Mouse (Mus musculus) mouse trophoblast stem cell (cell line): Measurements from ENCODE around the gene Fam205a1.
"Not testable (repeated sequence)": the region's sequence is repeated elsewhere in the genome, so short reads cannot be mapped to it uniquely, and the experiment has no call there.

Source experiments
- in situ Hi-C, 2 experiments: fragments of 300-500 bp; cut with MseI, MboI; formaldehyde crosslinking; loops; 2 replicates in 1 of 2; 3 replicates in 1 of 2; pipeline ENCODE4 v1.15.1; 2025

Fam205a1 gene

GRCm38 (mm10) chr4:42853788-42854187, at the start of gene Fam205a1:
Gene Fam205a1 (minus strand): TSS chr4:42853888.
- in situ Hi-C loops: not testable (repeated sequence)

GRCm38 (mm10) chr4:42902730-42903129, 49.0 kb upstream of the Fam205a1 start:
- in situ Hi-C loops: no loop called here

DNA sequence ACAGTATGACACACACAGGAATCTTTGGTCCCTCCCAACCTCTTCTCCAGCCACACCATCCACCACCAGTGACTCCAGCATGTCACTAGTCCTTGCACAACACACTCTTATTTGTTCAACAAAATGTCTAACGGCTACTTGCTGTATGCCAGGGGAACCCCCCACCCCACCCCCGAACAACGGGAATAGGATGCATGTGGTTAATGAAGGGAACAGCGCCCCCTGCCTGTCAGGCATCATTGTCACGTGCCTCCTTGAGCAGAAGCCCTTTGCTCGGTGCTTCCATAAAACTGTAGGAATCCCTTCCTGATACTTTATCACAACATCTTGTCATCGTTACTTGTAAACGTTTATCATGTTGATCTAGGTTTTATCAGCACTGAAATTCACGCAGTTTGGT, 48.5 kb upstream of the Fam205a1 start:
- in situ Hi-C loops: no loop called here

GRCm38 (mm10) chr4:42900878-42901277, 47.2 kb upstream of the Fam205a1 start:
- in situ Hi-C loops: no loop called here

DNA sequence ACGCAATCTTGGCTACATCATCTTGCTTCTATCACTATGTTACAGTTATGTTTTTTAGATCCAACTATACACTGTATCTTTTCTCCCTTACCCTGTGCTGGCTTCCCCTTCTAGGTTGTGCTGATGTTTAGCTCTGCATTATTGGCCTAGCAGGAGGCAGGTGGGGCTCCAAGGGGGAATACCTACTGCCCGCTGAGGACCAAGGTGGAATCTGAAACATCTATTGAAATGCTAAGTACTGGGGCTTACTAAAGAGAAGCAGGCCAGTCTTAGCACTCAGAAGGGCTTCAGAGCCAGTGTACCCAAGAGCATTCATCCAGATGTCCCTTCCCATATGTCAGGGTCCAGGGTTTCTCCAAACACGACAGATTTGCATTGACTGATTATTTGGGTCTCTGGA, 45.2 kb upstream of the Fam205a1 start:
- in situ Hi-C loops: no loop called here

GRCm38 (mm10) chr4:42895118-42895517, 41.4 kb upstream of the Fam205a1 start:
- in situ Hi-C loops: no loop called here

- in situ Hi-C loops: no loop called here
These were observed 37.5 kb upstream of the Fam205a1 start for GRCm38 (mm10) chr4:42891176-42891575.

GRCm38 (mm10) chr4:42888806-42889205, 35.1 kb upstream of the Fam205a1 start:
- in situ Hi-C loops: no loop called here

- in situ Hi-C loops: no loop called here
These were observed 33.2 kb upstream of the Fam205a1 start for GRCm38 (mm10) chr4:42886926-42887325.

DNA sequence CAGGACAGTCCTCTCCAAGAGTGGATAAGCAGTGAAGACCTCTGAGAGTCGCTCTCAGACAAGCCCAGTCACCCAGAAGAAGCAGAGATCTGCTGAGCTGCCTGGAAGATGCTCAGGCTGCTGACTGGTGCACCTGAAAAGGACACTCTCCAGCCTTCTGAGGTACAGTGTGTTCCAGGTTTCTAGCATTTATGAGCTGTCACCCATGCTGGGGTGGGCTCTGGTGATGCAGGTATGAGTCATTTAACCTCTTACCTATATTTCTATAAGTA, 26.9 kb upstream of the Fam205a1 start:
- in situ Hi-C loops: no loop called here

GRCm38 (mm10) chr4:42879829-42880676, 26.4 kb upstream of the Fam205a1 start:
- in situ Hi-C loops: loop anchor here (5.0 kb wide), 2 partner anchors 52 to 62 kb away; no protein-coding TSS in a partner anchor

DNA sequence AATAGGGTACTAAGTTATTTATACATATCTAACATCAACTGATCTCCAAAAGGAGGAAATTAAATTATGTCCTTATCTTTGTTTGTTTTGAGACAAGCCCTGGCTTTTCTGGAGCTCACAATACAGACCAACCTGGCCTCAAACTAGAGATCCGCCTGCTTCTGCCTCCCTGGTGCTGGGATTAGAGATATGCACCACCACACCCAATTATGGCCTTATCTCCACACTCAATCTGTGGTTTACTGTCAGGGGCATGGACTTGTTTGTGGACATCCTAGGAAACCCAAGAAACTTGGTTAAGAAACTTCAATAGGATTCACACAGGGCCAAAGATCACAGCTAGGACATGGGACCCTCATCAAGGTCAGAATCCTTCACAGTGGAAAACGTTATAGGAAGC, 24.0 kb upstream of the Fam205a1 start:
- in situ Hi-C loops: loop anchor here (5.0 kb wide), 2 partner anchors 55 to 65 kb away; no protein-coding TSS in a partner anchor

GRCm38 (mm10) chr4:42876586-42877291, 23.1 kb upstream of the Fam205a1 start:
- in situ Hi-C loops: loop anchor here (5.0 kb wide), 2 partner anchors 56 to 66 kb away; no protein-coding TSS in a partner anchor

DNA sequence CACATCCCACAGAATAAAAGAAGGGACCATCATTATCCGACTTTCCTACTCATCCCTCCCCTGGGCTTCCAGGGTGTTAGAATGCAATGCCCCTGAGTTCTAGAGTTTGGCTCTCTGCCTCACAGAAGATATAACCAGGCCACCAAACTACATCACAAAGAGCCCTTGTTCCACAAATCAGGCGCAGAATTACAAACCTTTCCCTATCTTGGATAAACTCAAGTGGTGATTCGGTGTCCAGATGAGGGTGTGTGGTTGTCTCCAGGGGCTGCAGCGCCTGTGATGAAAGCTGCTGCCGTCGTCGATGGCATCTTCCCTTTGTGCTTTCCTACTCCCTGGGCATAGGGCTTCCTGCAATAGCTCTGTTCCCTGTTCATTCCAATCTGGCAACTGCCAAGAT, 20.4 kb upstream of the Fam205a1 start, which contains the start of gene Fam205c:
Gene Fam205c, minus strand, starts transcription at position 101 of the 400 bp plus-strand sequence.
- in situ Hi-C loops: no loop called here

GRCm38 (mm10) chr4:42872746-42873435, 19.2 kb upstream of the Fam205a1 start:
- in situ Hi-C loops: no loop called here

- in situ Hi-C loops: no loop called here
These were observed 18.5 kb upstream of the Fam205a1 start for GRCm38 (mm10) chr4:42872151-42872550.

DNA sequence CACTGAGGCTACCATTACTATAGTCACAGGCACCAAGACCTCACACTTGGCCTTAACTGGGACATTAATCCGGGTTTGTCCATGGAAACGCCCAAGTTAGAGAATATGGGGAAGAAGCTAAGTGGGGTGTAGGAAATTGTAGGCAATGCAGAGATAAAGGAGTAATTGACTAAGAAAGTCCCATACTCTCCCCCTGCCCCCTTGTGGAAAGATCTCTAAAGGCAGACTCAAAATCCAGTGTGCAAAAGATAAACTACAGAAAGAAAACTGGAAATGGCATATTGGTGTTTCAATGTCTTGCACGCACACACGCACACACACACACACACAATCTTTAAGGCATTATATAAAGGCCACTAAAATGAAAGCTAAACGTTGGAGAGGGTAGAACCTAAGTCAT, 17.1 kb upstream of the Fam205a1 start:
- in situ Hi-C loops: no loop called here

DNA sequence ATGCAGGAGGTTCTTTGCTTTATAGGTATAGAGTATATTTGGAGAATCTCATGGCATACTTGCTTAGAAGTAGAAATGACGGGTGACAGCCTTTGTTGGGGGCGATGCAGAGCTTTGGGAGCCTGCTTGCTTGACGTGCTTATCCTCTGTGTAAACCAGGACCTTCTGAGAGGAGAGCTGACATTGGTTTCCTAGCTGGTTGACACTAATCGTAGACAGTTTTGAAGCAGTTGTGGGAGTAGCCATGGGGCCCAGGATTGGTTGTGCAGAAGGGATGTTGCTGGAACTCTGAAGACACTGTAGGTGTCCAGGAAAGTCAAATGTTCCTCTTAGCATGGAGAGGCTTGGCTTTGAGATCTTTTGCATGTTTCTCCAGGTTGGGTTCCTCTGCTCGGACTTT, 14.5 kb upstream of the Fam205a1 start:
- in situ Hi-C loops: no loop called here

DNA sequence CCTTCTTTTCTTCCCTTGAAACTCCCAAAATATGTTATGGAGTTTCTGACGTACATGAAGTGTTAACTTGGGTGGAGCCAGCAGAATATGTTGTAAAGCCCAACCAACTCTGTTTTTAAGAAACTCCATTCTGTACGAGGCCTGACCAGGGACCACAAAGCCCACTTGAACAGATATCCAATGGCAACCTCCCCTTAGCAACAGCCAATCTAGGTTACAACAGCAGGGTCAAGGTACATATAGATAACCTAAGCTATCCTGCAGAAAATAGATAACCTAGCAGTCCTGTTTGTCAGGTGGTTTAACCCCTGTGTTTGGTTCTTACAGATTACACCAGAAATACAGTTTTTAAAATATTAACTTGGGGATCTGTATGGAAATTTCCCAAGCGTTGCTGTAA, 13.7 kb upstream of the Fam205a1 start:
- in situ Hi-C loops: no loop called here

DNA sequence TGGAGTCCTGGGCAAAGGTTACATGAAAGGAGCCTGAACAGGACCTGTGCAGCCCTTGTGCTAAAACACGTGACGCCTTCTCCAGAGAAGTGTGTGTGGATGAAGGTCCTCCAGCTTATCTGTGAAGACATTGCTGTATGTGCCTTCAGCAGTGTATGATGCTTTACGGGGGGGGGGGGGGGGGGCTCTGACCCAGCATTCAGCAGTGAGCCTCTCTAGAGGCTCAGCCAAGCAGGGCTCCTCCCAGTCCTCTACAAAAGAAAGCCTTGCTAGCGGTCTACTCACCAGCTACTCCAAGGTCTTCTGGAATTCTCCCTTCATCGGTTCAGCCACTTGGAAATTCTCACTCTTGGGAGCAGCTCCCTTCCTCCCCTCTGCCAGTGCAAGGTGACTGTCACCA, 9.8 kb upstream of the Fam205a1 start:
- in situ Hi-C loops: not testable (repeated sequence)

DNA sequence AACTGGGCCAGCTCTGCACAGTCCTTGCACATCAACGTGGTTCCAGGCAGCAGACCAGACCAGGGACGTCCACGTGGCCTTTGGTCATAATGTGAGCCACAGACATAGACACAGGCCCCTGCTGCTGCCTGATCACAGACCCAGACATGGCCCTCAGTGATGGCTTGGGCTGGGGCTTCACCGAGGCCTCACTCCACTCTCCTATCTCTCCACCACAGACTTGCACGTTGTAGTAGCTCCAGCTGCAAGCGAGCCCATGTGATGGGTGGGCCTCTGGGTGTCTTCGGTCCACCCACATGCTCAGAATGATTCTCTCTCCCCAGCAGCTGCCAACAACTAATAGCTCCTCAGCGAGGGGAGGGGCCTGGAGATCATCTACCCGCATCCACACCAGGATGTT, 6.8 kb upstream of the Fam205a1 start:
- in situ Hi-C loops: not testable (repeated sequence)

DNA sequence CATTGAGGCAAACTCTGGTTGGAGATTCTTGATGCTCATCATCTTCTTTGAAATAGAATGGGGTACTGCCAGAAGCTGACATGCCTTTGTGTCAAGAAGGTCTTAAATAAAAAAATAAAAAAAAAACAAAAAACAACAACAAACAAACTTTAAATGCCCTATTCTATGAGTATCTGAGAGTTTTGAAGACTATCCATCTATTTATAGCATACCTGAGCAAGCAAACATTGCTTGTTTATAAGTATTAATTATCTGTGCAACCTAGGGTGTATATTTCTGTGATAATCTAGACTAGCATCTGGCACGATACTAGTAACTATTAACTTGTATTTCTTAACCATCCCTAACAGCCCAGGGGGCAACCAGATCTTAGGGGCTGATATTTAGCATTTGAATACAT, 3.0 kb upstream of the Fam205a1 start, which contains the start of gene Gm12394:
Gene Gm12394, minus strand, starts transcription at position 101 of the 400 bp plus-strand sequence.
- in situ Hi-C loops: not testable (repeated sequence)
